Mouse (Mus musculus) mouse embryonic stem cell (cell line): Measurements from ENCODE around the gene Tapbp.
"Not testable (repeated sequence)": the region's sequence is repeated elsewhere in the genome, so short reads cannot be mapped to it uniquely, and the experiment has no call there.

Experiments
- in situ Hi-C, 2 experiments: fragments of 300-500 bp; cut with MboI; formaldehyde crosslinking; loops; 1 replicate in 1 of 2; 3 replicates in 1 of 2; pipeline ENCODE4 v1.14.3; 2019 to 2020; ENCODE audit warnings: low sequenced_read_pairs in 2 of 2, low pct_unique_long_range_greater_than_20kb in 1 of 2, mixed read lengths in 1 of 2; ENCODE audit not compliant: unreplicated experiment in 1 of 2

The Tapbp gene

GRCm38 (mm10) chr17:33932970-33933369 is 17.3 kb downstream of the Tapbp start:
- in situ Hi-C loops, result loop anchor here in 1 of 2 experiments (5.0 kb wide), 1 partner anchor 41 kb away; the partner anchor contains the start of gene Kifc1

GRCm38 (mm10) chr17:33935422-33936055 is 19.8 kb downstream of the Tapbp start:
- in situ Hi-C loops, result no loop called here

GRCm38 (mm10) chr17:33936993-33937392 is 21.3 kb downstream of the Tapbp start:
- in situ Hi-C loops, result no loop called here

GRCm38 (mm10) chr17:33938783-33939182 is 23.1 kb downstream of the Tapbp start:
- in situ Hi-C loops, result no loop called here

GRCm38 (mm10) chr17:33940206-33940805 is 24.6 kb downstream of the Tapbp start, which contains the start of the genes Pfdn6 and Wdr46:
Pfdn6 (minus strand) TSS chr17:33940343.
Wdr46 (plus strand) TSS chr17:33940660.
- in situ Hi-C loops, result no loop called here

- in situ Hi-C loops, result no loop called here
Observed at GRCm38 (mm10) chr17:33940981-33941380, 25.3 kb downstream of the Tapbp start.

GRCm38 (mm10) chr17:33941381-33941780 is 25.7 kb downstream of the Tapbp start:
- in situ Hi-C loops, result no loop called here

- in situ Hi-C loops, result no loop called here
Observed at GRCm38 (mm10) chr17:33943454-33943853, 27.8 kb downstream of the Tapbp start.

- in situ Hi-C loops, result no loop called here
Observed at GRCm38 (mm10) chr17:33947430-33948089, 31.9 kb downstream of the Tapbp start.

GRCm38 (mm10) chr17:33948090-33948904 is 32.6 kb downstream of the Tapbp start:
- in situ Hi-C loops, result no loop called here

- in situ Hi-C loops, result no loop called here
Observed at GRCm38 (mm10) chr17:33948905-33949537, 33.3 kb downstream of the Tapbp start.

- in situ Hi-C loops, result no loop called here
Observed at GRCm38 (mm10) chr17:33950131-33950625, 34.5 kb downstream of the Tapbp start.

- in situ Hi-C loops, result no loop called here
Observed at GRCm38 (mm10) chr17:33951021-33951946, 35.6 kb downstream of the Tapbp start, which contains the start of gene B3galt4. B3galt4 (minus strand) TSS chr17:33951488.

GRCm38 (mm10) chr17:33952015-33952414 is 36.3 kb downstream of the Tapbp start:
- in situ Hi-C loops, result not testable (repeated sequence)

- in situ Hi-C loops, result no loop called here
Observed at GRCm38 (mm10) chr17:33952879-33953278, 37.2 kb downstream of the Tapbp start.

GRCm38 (mm10) chr17:33953310-33953709 is 37.6 kb downstream of the Tapbp start:
- in situ Hi-C loops, result no loop called here

- in situ Hi-C loops, result no loop called here
Observed at GRCm38 (mm10) chr17:33953961-33954565, 38.4 kb downstream of the Tapbp start.
